ENCODE assay signal across 19 mouse cellular contexts in genomic region chr12:118281961-118282360, GRCm38 (mm10).
"Had no signal": no experiment of that assay in that cellular context is flagged by ENCODE, and none has a peak within 500 bp of the region (broad histone marks: within the 10 kb centered on the region; RNA-seq: fewer than 3 reads in every experiment).

No protein-coding gene starts in this region.

- H3K36me3 ChIP-seq: liver, embryonic 15.5 days; lung, embryonic 15.5 days; midbrain, embryonic 13.5 days; midbrain, embryonic 15.5 days; neural tube, embryonic 13.5 days; neural tube, embryonic 15.5 days had no signal

- ATAC-seq: liver, postnatal 0 days; midbrain, embryonic 13.5 days; midbrain, embryonic 15.5 days had no signal

- H3K9me3 ChIP-seq: liver, embryonic 13.5 days; liver, embryonic 15.5 days; lung, embryonic 15.5 days; midbrain, embryonic 13.5 days; midbrain, embryonic 15.5 days; neural tube, embryonic 13.5 days; neural tube, embryonic 15.5 days had no signal

- H3K4me3 ChIP-seq: liver, embryonic 13.5 days; liver, embryonic 15.5 days; lung, embryonic 15.5 days; midbrain, embryonic 13.5 days; midbrain, embryonic 15.5 days; neural tube, embryonic 13.5 days; neural tube, embryonic 15.5 days had no signal

- H3K27me3 ChIP-seq: liver, embryonic 13.5 days; liver, embryonic 15.5 days; lung, embryonic 15.5 days; midbrain, embryonic 13.5 days; midbrain, embryonic 15.5 days; neural tube, embryonic 13.5 days; neural tube, embryonic 15.5 days had no signal

- DNase-seq: liver, embryonic 13.5 days; liver, postnatal 0 days; lung, adult 2 months; lung, postnatal 14 days; lung, postnatal 36 days; retina, postnatal 1 day; right cerebral cortex, adult 18-20 months; right cerebral cortex, postnatal 25 days; right cerebral cortex, postnatal 4 days; spleen, adult 18-20 months; thymus, adult 18-20 months; thymus, postnatal 14 days; thymus, postnatal 36 days had no signal

- H3K4me1 ChIP-seq: lung, embryonic 15.5 days; midbrain, embryonic 15.5 days had no signal
